Mouse (Mus musculus): ENCODE results near the gene Gm3952.

The Gm3952 gene

DNA sequence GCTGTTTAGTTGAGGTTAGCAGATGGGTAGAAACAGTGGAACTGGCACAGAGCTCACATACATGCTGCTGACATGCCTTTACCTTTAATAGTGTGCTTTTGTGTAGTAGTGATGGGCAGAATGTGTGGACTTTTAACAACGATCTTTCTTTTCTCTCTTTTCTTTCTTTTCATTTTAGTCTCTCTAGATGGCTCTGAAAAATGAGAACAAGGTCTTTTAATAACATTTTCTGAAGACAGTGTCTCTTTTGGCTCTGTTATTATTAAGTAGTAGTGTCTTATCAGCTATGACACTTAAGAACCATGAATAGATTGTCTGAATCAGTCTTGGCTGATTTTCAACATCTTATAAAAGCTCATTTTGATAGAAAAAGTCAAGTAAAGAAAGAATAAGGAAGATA, at the start of gene Gm3952:
Gene Gm3952, minus strand, starts transcription at position 101 of the 400 bp plus-strand sequence.
- DNase-seq (ENCODE audit: low spot score in 2 of 2) = no peak

DNA sequence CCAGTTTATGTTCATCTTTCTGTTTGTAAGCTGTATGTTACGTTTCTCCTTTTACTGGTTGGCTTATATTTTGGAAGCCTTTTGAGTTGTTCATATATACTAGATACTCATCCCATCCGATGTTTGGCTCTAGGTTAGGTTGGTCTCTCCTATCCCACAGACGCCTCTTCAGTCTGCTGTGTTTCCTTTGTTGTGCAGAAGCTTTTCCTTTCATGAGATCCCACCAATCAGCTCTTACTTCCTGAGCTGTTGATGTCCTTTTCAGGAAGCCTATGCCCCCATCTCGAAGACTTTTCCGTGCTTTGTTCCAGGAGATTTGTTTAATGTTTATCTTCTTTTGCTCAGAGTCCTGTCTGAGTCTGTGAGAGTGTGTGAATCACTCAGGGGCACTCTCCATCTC, 45.3 kb upstream of the Gm3952 start:
- DNase-seq (ENCODE audit: low spot score in 2 of 2) = no peak

DNA sequence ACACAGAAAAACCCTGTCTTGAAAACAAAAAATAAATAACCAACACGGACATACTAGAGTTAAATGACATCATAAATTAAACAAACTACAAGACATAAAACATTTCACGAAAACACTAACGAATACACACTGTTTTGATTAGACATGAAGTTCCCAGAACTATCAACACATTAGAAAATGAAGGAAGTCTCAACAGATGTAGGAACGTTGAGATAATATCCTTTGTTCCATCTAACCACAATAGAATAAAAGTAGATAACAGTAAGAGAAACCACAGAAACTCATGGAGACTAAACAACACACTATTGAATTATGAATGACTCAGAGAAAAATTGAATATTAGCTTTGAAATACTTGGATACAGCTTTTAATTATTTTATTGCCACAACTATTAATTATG, 14.0 kb upstream of the Gm3952 start:
- no peak for DNase-seq (ENCODE audit: low spot score in 2 of 2)

- DNase-seq (ENCODE audit: low spot score in 2 of 2) = no peak
These were observed 62.8 kb downstream of the Gm3952 start for GRCm38 (mm10) chr8:128735692-128736091.

GRCm38 (mm10) chr8:128734118-128734517, 64.4 kb downstream of the Gm3952 start:
- no peak for DNase-seq (ENCODE audit: low spot score in 2 of 2)

GRCm38 (mm10) chr8:128732254-128732653, 66.2 kb downstream of the Gm3952 start:
- no peak for DNase-seq (ENCODE audit: low spot score in 2 of 2)

- no peak for DNase-seq (ENCODE audit: low spot score in 2 of 2)
These were observed 71.3 kb downstream of the Gm3952 start for GRCm38 (mm10) chr8:128727213-128727612.

DNA sequence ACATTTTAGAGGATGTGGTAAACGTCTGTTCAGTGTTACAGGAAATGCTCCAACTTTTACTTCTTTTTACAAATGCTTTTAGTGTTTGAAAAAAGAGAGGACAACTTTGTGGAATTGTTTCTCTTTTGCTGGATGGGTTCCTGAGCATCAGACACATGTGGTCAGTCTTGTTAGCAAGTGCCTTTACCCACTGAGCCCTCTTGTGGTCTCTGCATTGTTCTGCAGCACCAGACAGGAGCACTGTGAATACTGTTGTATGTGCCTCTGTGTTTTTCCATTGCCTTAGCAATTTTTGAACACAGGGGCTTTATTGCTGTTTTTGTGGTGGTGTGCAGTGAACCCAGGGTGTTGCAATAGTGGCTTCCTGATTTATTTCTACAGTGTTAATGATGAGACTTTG, 73.7 kb downstream of the Gm3952 start:
- peak in 1 of 2 experiments; percentile 21 for DNase-seq (ENCODE audit: low spot score in 2 of 2)

DNA sequence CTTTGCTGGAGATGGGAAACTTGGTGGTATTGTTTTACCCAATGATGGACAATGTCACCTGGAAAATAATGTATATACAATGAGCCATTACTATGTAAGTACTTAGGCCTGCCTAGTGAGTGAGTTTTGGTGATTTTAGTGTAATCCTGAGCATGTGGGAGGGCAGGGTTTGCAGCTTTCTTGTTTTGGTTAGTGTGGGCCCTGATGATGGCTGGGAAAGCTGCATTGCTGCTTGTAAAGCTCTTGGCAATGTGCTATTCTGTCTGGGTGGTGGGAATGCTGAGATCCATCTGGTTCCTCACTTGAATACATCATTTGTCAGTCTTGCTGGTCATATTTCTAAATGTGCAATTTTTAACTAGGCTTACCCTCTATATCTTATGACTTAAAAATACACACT, 82.3 kb downstream of the Gm3952 start:
- peak in 1 of 2 experiments; percentile 10 for DNase-seq (ENCODE audit: low spot score in 2 of 2)

DNA sequence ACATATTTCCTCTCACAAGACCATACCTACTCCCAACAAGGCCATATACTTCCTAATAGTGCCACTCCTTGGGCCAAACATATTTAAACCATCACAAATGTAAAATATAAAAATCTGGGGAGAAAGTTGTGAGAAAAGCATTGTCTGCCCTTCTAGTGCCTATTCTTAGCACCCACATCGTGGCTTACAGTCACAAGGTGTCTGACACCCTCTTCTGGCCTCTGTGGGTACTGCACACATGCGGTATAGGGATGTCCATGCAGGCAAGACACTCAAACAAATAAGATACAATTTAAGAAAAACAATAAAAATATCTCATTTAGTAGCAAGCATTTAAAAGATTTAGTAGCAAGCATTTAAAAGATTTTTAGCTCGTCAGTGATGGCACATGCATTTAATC, 89.2 kb downstream of the Gm3952 start:
- peak; percentile 44 to 72 for DNase-seq (ENCODE audit: low spot score in 2 of 2)

- DNase-seq (ENCODE audit: low spot score in 2 of 2) = no peak
These were observed 93.7 kb downstream of the Gm3952 start for GRCm38 (mm10) chr8:128704836-128705235.

- DNase-seq (ENCODE audit: low spot score in 2 of 2) = no peak
These were observed 94.1 kb downstream of the Gm3952 start for GRCm38 (mm10) chr8:128704376-128704775.

GRCm38 (mm10) chr8:128697945-128698344, 100.5 kb downstream of the Gm3952 start:
- no peak for DNase-seq (ENCODE audit: low spot score in 2 of 2)

DNA sequence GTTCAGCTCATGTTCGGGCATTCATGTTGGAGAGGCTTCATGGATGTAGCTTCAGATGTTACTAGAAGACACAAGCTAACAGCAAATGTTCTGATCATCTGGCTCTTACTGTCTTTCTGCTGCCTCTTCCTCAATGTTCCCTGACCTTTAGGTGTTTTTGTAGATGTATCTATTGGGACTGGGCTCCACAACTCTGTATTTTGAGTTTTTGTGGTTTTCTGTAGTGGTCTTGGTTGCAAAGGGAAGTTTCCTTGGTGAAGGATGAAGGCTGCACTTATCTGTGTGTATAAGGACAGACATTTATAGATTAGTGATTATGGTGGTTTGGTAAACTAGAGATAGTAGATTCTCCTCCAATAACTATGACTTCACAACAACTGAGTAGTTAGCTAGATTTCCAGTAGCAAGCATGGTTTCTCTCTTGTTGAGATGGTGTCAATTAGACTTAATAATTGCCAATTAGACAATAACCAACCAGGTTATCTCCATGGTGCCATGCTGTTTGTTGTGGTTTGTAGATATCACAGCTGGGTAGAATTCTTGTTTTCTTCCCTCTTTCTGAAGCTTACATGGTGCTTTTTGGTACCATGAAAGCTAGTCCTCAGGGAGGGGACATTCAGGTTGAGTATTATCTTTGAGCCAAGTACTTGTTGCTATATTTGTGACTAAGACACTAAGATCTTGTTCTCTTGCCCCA, 101.6 kb downstream of the Gm3952 start:
- no peak for DNase-seq (ENCODE audit: low spot score in 2 of 2)
